Mouse (Mus musculus) left cerebral cortex, adult 11 months (tissue): ENCODE measurements around the gene Nfasc.

Source experiments
- DNase-seq: peaks from one replicate; pipeline ENCODE4 v3.0.0; 2022; ENCODE audit warnings: low spot score

Gene Nfasc

GRCm38 (mm10) chr1:132647958-132648357 is 93.6 kb downstream of the Nfasc start:
- DNase-seq, result no peak

DNA sequence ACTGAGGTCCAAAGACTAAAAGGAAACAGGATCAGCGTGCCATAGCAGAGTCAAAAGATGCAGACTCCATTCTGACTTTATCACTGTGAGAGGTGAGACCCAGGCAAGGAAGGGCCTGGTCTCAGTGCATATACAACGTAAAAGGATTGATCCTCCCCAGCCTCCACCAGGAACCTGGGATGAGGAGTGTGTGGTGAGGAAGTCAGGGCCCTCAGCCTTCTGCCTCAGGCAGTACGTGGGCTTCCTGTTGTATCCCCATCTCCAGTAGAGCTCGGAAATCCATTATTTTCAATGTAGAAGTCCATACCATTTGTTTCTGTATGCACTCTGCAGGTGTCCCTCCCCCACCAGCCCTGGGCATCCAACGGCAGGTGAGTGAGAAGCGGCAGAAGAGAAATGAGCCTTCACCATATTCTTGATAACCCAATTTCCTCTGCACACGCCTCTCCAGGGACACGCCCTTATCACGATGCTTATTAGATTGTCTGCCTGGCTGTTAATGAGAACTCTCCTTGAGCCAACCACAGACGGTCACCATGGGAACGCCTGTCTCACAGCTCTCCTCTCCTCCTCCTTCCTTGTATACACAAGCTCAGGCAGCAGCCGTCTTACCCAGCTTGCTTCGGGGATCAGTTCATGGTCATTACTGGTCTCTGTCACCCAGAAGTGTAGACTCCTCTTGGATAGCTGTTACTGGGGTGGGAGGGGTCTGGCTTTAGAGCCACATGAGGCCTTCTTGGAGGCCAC is 100.4 kb downstream of the Nfasc start:
- no peak for DNase-seq

DNA sequence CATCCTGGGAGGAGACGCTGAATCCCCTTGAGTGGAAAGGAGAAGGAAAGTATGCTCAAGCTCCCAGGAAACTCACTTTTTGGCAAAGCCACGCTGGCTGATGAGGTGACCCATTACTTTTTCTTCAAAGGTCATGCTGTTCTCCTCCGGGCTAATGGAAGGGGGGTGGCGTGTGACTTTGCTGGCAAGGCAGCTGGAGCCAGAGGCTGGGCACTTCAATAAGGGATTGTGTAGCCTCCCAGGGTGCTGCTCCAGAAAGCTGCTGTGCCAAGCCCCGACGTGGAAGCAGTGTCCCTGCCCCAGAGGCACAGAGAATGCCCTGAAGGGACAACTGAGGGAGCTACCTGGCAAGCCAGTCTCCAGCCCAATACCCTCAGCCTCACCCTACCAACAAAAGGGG is 101.3 kb downstream of the Nfasc start:
- DNase-seq, result no peak

DNA sequence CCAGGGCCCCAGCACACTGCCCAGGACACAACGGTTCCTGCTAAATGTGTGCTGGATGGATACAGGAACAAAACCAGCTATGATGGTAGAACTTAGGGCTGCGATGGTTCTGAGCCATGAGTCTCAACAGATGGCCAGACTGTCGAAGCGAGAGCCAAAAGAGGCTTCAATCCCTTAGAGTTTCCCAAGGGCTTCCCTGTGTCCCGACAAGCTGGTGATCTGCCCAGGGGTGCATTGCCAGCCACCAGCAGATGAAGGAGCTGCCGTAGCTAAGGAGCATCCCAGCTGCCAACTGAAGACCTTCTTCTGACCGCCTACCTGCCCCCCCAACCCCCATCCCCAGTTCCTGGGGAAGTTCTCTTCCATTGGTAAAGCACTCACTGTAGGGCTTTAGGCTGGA is 104.3 kb downstream of the Nfasc start:
- no peak for DNase-seq

DNA sequence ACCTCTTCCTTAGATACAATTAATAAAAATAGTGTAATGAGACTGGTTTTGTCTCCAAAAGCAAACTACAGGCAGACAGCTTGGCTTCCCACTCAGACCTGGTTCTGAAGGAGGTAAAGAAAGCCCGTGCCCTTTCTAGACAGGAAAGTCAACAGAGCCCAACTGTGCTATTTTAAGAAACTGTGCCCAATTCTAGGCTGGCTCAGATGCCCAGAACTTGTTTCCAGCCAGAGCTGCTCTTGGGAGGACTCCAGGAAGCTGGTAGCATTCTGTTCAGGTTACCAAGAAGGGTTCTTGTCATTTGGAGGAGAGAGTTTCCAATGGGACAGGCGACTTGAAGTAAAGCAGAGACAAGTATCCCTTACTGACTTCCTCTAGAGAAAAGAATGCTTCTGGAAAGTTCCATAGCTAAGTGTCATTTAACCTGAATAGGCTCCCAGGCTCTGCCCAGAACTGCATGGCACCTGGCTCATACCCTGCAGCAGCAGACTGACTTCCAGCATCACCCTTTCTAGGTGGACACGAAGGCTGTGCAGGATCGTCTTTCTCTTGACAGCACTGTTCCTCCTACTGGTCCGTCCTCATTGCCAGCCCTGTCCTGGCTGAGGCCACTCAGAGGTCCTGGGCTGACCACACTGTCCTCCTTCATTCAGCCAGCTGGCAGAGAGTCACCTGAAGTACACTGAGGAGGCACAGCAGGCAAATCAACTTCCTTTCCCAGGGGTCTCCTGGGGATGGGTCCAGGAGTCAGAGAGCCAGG is 111.8 kb downstream of the Nfasc start:
- no peak for DNase-seq

GRCm38 (mm10) chr1:132628599-132628998 is 113.0 kb downstream of the Nfasc start:
- no peak for DNase-seq

DNA sequence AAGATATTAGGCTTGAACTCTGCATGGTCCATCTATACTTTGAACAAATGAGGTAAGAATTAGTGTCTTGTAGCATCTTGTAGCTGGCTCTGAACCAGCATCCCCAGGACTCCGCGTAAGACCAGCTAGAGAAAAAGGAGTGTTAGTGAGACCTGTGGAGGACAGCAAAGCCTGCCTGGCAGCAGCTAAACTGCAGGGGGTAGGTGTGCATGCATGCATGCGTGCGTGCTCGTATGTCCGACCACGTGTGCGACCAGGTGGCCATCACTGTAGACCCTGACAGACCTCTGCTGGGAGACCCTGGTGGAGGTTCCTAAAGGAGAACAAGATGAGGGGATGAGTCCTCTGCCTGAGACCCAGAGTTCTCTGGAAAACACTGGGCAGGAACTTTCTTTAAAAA is 113.4 kb downstream of the Nfasc start:
- DNase-seq, result no peak

- DNase-seq, result no peak
Measured at GRCm38 (mm10) chr1:132626125-132626756, 115.4 kb downstream of the Nfasc start.

- DNase-seq, result no peak
Measured at GRCm38 (mm10) chr1:132625034-132625433, 116.6 kb downstream of the Nfasc start.

GRCm38 (mm10) chr1:132624466-132624865 is 117.1 kb downstream of the Nfasc start:
- DNase-seq, result no peak

DNA sequence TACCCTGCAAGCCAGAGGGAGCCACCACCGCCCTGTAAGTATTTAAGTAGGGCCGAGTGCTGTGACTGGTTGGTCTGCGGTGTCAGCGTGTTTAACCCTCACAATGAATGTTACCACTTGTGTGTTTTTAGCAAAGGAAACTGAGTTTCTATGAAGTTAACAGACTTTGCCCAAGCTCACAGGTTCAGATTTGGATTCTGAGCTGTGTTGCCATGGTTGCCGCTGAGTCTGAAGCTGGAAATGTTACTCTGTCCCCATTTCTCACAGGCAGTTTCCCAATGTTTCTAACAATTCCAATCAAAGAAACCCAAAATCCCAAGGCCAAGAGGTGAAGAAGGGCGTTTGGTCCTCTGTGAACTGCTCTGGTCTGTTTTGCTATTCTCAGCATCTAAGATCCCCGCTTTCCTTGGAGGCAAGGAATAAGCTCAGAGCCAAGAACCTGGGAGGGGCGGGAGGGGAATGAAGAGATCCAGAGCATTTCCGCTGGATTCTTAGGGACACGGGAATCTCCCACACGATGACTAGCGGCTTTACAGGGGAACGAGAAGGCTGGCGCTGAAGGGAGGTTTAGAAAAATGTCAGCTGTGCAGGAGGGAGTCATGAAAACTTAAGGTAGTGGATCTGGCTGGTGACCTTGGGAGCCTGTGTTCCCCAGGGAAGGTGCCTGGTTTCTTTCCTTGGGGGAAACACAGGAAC is 117.8 kb downstream of the Nfasc start:
- no peak for DNase-seq

GRCm38 (mm10) chr1:132612066-132612465 is 129.5 kb downstream of the Nfasc start:
- no peak for DNase-seq

DNA sequence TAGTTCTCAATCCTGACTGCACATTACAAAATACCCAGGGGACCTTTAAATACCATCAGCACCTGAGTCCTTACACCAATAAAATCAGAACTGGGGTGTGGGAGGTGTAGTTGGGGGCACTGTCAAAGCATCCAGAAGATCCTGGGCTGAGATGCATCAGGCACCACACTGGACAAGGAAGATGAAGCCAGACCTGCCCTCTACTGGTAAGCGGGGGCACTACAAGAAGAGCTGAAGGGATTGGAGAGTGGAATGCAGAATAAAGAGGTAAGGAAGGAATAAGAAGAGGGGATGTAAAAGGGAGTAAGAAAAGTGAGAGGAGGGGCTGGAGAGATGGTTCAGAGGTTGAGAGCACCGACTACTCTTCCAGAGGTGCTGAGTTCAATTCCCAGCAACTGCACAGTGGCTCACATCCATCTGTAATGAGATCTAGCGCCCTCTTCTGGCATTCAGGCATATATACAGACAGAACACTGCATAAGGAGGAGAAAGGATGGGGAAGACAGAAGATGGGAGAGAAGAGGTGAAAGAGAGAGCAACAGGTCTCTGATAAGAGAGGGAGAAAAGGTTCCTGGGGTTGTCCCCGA is 132.5 kb downstream of the Nfasc start:
- DNase-seq, result no peak

DNA sequence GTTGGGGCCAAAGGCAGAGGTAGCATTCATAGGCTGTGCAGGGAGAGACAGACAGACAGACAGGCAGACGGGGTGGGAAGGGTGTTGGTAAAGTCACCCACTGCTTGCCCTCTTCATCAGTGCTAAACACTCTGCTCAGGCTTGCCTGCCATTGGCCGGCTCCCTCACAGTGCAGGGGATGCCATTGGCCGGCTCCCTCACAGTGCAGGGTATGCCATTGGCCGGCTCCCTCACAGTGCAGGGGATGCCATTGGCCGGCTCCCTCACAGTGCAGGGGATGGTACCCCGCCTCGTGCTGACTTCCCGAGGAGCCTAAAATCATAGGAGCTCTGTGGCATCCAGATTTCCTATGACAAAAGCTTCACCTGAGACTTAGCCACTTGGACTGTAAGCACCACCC is 139.4 kb downstream of the Nfasc start:
- DNase-seq, result no peak

DNA sequence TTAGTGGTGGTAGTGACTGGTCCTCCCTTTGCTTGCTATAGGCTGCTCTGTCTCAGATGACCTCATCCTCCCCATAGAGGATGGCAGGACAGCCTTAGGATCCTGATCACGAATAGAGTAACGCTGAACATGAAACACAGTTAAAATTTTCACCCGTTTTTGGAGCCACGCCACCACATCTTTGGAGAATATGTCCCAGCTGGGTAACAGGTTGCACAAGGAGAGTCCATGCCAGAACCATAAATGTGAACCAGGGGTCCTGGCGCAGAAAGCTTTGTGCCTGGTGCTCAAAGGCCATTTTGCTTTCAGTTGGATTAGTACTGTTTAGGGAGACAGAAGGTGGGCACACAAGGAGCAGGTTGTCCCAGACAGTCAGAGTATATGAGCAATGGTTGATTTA is 143.6 kb downstream of the Nfasc start:
- no peak for DNase-seq

DNA sequence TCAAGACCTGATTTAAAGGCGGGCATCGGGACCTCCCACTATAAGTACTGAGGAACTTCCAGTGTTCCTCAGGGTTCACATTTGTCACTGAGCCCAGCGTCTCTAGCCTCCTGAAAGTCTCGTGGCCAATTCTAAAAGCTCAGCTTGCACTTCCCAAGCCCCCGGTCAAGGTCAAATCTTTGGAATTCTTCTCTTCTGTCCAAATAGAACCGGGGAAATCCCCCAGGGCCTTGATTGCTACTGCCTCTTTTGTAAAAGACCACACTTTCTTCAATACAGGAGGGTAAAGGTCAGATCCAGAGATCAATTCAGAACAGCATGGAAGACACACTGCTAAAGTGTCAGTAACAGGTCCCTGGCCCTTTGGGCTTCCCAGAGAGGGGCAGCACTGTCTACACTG is 145.9 kb downstream of the Nfasc start:
- no peak for DNase-seq

GRCm38 (mm10) chr1:132594587-132594986 is 147.0 kb downstream of the Nfasc start:
- peak; percentile 53 for DNase-seq

DNA sequence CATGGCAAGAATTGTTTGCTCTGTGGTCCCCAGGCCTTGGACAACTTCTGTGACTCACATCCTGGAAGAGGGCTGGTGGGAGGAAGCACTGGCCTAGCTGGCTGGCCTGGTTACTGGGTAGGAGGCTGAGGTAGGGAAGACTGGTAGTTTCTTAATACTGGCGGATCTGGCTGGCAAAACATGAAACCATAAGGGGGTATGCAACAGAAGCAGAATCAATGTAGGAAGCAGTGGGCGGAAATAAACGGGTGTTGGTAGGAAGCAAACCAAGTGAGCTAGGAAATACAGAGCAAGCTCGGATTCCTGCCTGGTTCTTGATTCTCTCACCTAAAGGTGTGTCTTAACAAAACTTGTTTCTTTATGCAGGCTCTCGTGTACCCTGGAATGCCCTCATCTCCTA is 149.5 kb downstream of the Nfasc start:
- DNase-seq, result no peak

DNA sequence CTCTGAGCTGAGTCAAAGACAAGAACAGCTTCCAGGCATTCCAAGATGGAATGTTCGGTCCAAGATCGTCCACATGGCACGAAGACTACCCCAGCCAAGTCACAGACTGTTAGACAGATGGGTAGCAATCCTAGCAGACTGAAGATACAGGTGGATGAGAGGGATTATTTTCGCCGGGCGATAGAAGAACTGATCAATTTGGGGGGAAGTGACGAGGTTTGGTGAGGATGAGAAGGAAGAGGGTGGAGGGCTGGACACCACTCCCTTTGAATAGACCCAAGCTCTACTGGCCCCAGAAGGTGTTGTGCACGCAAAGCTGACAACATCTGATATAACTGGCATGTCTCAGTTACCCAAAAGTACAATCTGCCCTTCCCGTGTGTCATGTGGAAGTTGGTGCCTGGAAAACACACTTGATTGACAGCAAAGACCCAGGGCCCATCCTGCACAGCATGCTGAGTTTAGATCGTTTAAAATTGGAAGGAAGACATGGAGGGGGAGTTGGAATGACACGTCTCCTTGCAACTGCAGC is 150.1 kb downstream of the Nfasc start:
- no peak for DNase-seq

GRCm38 (mm10) chr1:132586679-132587201 is 154.9 kb downstream of the Nfasc start:
- no peak for DNase-seq

DNA sequence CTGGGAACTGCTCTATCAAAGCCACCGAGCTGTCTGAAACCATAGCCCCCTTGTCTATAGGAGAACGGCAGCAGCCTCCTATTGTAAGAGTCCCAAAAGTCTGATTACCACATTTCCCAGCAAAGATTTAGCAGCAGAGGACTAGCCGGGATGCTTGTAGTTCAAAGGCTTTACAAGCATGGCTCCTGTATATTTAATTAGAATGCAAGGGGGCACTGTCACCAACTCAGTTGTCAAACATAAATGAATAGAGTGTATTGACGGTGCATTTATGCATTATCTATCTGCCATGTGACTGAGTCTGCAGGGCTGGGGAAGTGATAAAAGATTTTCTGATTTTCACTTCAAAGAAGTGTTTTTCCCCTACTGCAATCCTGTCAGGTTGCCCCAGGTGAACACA is 156.2 kb downstream of the Nfasc start:
- no peak for DNase-seq
